Mouse (Mus musculus): Measurements from ENCODE around the gene Rtf1.

- TF ChIP-seq CTCF (IDR thresholded peaks at IDR 0.05; ENCODE audit: low read depth, low read length) (no peak), POLR2AphosphoS5 (IDR thresholded peaks at IDR 0.05; ENCODE audit: insufficient replicate concordance, low read depth, low read length) (no peak)
Observed at GRCm38 (mm10) chr2:119698472-119698871, 23.6 kb downstream of the Rtf1 start.

All from G1E (cell line).